Mouse (Mus musculus) mesoderm, embryonic 11.5 days (tissue): Measurements from ENCODE around the gene Cd80.
"Not testable (repeated sequence)": the region's sequence is repeated elsewhere in the genome, so short reads cannot be mapped to it uniquely, and the experiment has no call there.

Experiments
- DNase-seq: peaks from one replicate; pipeline ENCODE4 v3.0.0-alpha.2; 2012; ENCODE audit warnings: low read depth, low spot score

Gene Cd80

GRCm38 (mm10) chr16:38455511-38456418 lies at the start of gene Cd80:
Gene Cd80 (plus strand): TSS chr16:38455561.
- no peak for DNase-seq

- no peak for DNase-seq
These were observed 49.1 kb upstream of the Cd80 start for GRCm38 (mm10) chr16:38406293-38406692.

GRCm38 (mm10) chr16:38406708-38407107 lies 48.7 kb upstream of the Cd80 start:
- no peak for DNase-seq

GRCm38 (mm10) chr16:38407584-38407983 lies 47.8 kb upstream of the Cd80 start:
- no peak for DNase-seq

GRCm38 (mm10) chr16:38408416-38408815 lies 46.9 kb upstream of the Cd80 start:
- DNase-seq = no peak

- DNase-seq = no peak
These were observed 40.4 kb upstream of the Cd80 start for GRCm38 (mm10) chr16:38414953-38415352.

GRCm38 (mm10) chr16:38425374-38425773 lies 30.0 kb upstream of the Cd80 start:
- DNase-seq = no peak

- no peak for DNase-seq
These were observed 29.6 kb upstream of the Cd80 start for GRCm38 (mm10) chr16:38425799-38426198.

GRCm38 (mm10) chr16:38431446-38432185 lies 23.7 kb upstream of the Cd80 start:
- DNase-seq = no peak

GRCm38 (mm10) chr16:38432498-38433425 lies 22.6 kb upstream of the Cd80 start, which contains the start of gene Pla1a:
Gene Pla1a (minus strand): TSS chr16:38433145.
- DNase-seq = no peak

- DNase-seq = no peak
These were observed 21.8 kb upstream of the Cd80 start for GRCm38 (mm10) chr16:38433514-38433913.

- no peak for DNase-seq
These were observed 21.0 kb upstream of the Cd80 start for GRCm38 (mm10) chr16:38434295-38434795.

GRCm38 (mm10) chr16:38439190-38439589 lies 16.2 kb upstream of the Cd80 start:
- no peak for DNase-seq

GRCm38 (mm10) chr16:38440403-38440802 lies 15.0 kb upstream of the Cd80 start:
- DNase-seq = no peak

GRCm38 (mm10) chr16:38441611-38442010 lies 13.8 kb upstream of the Cd80 start:
- no peak for DNase-seq

GRCm38 (mm10) chr16:38442216-38442615 lies 13.1 kb upstream of the Cd80 start:
- no peak for DNase-seq

GRCm38 (mm10) chr16:38443721-38444464 lies 11.5 kb upstream of the Cd80 start:
- DNase-seq = no peak

GRCm38 (mm10) chr16:38445046-38445445 lies 10.3 kb upstream of the Cd80 start:
- no peak for DNase-seq

- DNase-seq = no peak
These were observed 9.8 kb upstream of the Cd80 start for GRCm38 (mm10) chr16:38445576-38445975.

- not testable (repeated sequence) for DNase-seq
These were observed 9.2 kb upstream of the Cd80 start for GRCm38 (mm10) chr16:38446141-38446540.

GRCm38 (mm10) chr16:38447366-38447765 lies 8.0 kb upstream of the Cd80 start:
- no peak for DNase-seq
